Mouse (Mus musculus) neural tube, embryonic 15.5 days (tissue): ENCODE results near the gene Atp6v1g1. TPM values are rescaled to one million over a fixed set of nuclear protein-coding genes. Genes with fewer than 3 reads are reported as not detected.
A peak's percentile ranks its signal among the peaks of the same experiment; 100 is the strongest.

Experiments used
- ATAC-seq: fragments of 200-750 bp; cut with Nextera tagmentation; 2 replicates; pipeline ENCODE4 v1.8.0; 2017; ENCODE audit warnings: mild to moderate bottlenecking, moderate TSS enrichment, moderate library complexity; ENCODE audit not compliant: low FRiP score
- H3K27ac ChIP-seq: fragments of 300-500 bp; sonication (generic); replicated peaks from 2 replicates; pipeline ENCODE4 v1.5.1; 2015; ENCODE audit warnings: mild to moderate bottlenecking, inconsistent platforms
- H3K27me3 ChIP-seq: fragments of 300-500 bp; sonication (generic); replicated peaks from 2 replicates; pipeline ENCODE4 v1.6.1; 2015; ENCODE audit warnings: inconsistent platforms
- H3K36me3 ChIP-seq: fragments of 300-500 bp; sonication (generic); 2 replicates; pipeline ENCODE4 v1.6.1; 2015; ENCODE audit warnings: inconsistent platforms
- H3K4me1 ChIP-seq: fragments of 300-500 bp; sonication (generic); 2 replicates; pipeline ENCODE4 v1.6.1; 2015; ENCODE audit warnings: inconsistent platforms
- H3K4me2 ChIP-seq: fragments of 300-500 bp; sonication (generic); 2 replicates; pipeline ENCODE4 v1.6.1; 2015; ENCODE audit warnings: inconsistent platforms, mild to moderate bottlenecking, moderate library complexity
- H3K4me3 ChIP-seq: fragments of 300-500 bp; sonication (generic); replicated peaks from 2 replicates; pipeline ENCODE4 v1.5.1; 2015; ENCODE audit warnings: mild to moderate bottlenecking, inconsistent platforms
- H3K9ac ChIP-seq: fragments of 300-500 bp; sonication (generic); replicated peaks from 2 replicates; pipeline ENCODE4 v1.6.1; 2015; ENCODE audit warnings: mild to moderate bottlenecking, inconsistent platforms
- H3K9me3 ChIP-seq: fragments of 300-500 bp; sonication (generic); replicated peaks from 2 replicates; pipeline ENCODE4 v1.6.1; 2016; ENCODE audit warnings: inconsistent platforms
- WGBS: fragments of 180-500 bp; shearing (Covaris S2); methylation state at CpG from one replicate; pipeline ENCODE4 v1.1.7; 2015; ENCODE audit warnings: mixed read lengths; 5-methylcytosine and 5-hydroxymethylcytosine counted together
- polyA plus RNA-seq: library from polyadenylated mRNA; unstranded; fragments of >200 nt; fragmentation: Nextera tagmentation; extraction: Ambion mirVana; gene quantifications from 2 replicates; pipeline ENCODE4 v1.2.1, GENCODE M21; 2015

The Atp6v1g1 gene
- 402 and 431 TPM in 2 replicates for polyA plus RNA-seq

GRCm38 (mm10) chr4:63544494-63545230, at the start of gene Atp6v1g1:
TSS of gene Atp6v1g1 (plus strand) at chr4:63544772.
- Histone ChIP-seq H3K27ac (peak within 1 kb of the TSS; percentile 88), H3K9ac (peak within 1 kb of the TSS; percentile 92), H3K9me3 (no peaks in the 10 kb centered on the region), H3K36me3 (peaks cover 10% of the 10 kb centered on the region), H3K4me3 (peak within 1 kb of the TSS; percentile 67), H3K4me2 (peak within 1 kb of the TSS; percentile 69), H3K4me1 (peaks cover 32% of the 10 kb centered on the region), H3K27me3 (no peaks in the 10 kb centered on the region)
- ATAC-seq: peak; percentile 96
- whole genome bisulfite sequencing: under 1% methylated on average over 53 of the region's 57 CpGs

GRCm38 (mm10) chr4:63494967-63495914, 49.3 kb upstream of the Atp6v1g1 start:
- H3K4me3 ChIP-seq: peak overlapping the region; percentile 63
- under 1% methylated on average over 103 of the region's 107 CpGs for WGBS
- peaks cover 50% of the 10 kb centered on the region for H3K4me1 ChIP-seq
- ATAC-seq: peak; percentile 57
- H3K27ac ChIP-seq: peak overlapping the region; percentile 52; the same call in 1 of the 2 replicates
- H3K9ac ChIP-seq: peak overlapping the region; percentile 53
- H3K9me3 ChIP-seq: no peaks in the 10 kb centered on the region
- no peaks in the 10 kb centered on the region for H3K36me3 ChIP-seq
- 0 out of 2 replicates have a peak, but pooled peaks cover 3% of the 10 kb centered on the region for H3K27me3 ChIP-seq
- H3K4me2 ChIP-seq: peak overlapping the region; percentile 78

GRCm38 (mm10) chr4:63495915-63496278, 48.7 kb upstream of the Atp6v1g1 start, which contains the start of gene Whrn:
TSS of gene Whrn (minus strand) at chr4:63495991.
- Histone ChIP-seq H3K4me2 (peak within 1 kb of the TSS; percentile 78), H3K4me3 (peak within 1 kb of the TSS; percentile 63), H3K9ac (peak within 1 kb of the TSS; percentile 53), H3K4me1 (peaks cover 46% of the 10 kb centered on the region), H3K9me3 (no peaks in the 10 kb centered on the region), H3K27ac (peak within 1 kb of the TSS; percentile 52; the same call in 1 of the 2 replicates), H3K27me3 (0 out of 2 replicates have a peak, but pooled peaks cover 3% of the 10 kb centered on the region), H3K36me3 (no peaks in the 10 kb centered on the region)
- WGBS: under 1% methylated on average over 16 of the region's 34 CpGs
- peak; percentile 73 for ATAC-seq

- WGBS: 10% methylated on average over 6 of the region's 6 CpGs
- Histone ChIP-seq H3K9ac (peak overlapping the region; percentile 53), H3K4me2 (peak overlapping the region; percentile 78), H3K4me3 (peak overlapping the region; percentile 63), H3K27ac (no peak overlapping the region), H3K27me3 (0 out of 2 replicates have a peak, but pooled peaks cover 3% of the 10 kb centered on the region), H3K4me1 (peaks cover 44% of the 10 kb centered on the region), H3K9me3 (no peaks in the 10 kb centered on the region), H3K36me3 (no peaks in the 10 kb centered on the region)
- ATAC-seq: peak; percentile 29; the same call in 1 of the 2 replicates
These were observed 48.3 kb upstream of the Atp6v1g1 start for GRCm38 (mm10) chr4:63496312-63496711.

- no peaks in the 10 kb centered on the region for H3K27me3 ChIP-seq
- 36% methylated on average over 3 of the region's 3 CpGs for WGBS
- H3K27ac ChIP-seq: no peak overlapping the region
- no peaks in the 10 kb centered on the region for H3K36me3 ChIP-seq
- H3K4me2 ChIP-seq: no peak overlapping the region
- no peak overlapping the region for H3K9ac ChIP-seq
- H3K4me3 ChIP-seq: no peak overlapping the region
- H3K4me1 ChIP-seq: peaks cover 35% of the 10 kb centered on the region
- H3K9me3 ChIP-seq: no peaks in the 10 kb centered on the region
- no peak for ATAC-seq
These were observed 46.2 kb upstream of the Atp6v1g1 start for GRCm38 (mm10) chr4:63498346-63498745.

- Histone ChIP-seq H3K36me3 (no peaks in the 10 kb centered on the region), H3K9ac (no peak overlapping the region), H3K27me3 (no peaks in the 10 kb centered on the region), H3K27ac (no peak overlapping the region), H3K4me3 (no peak overlapping the region), H3K4me2 (no peak overlapping the region), H3K9me3 (no peaks in the 10 kb centered on the region), H3K4me1 (peaks cover 9% of the 10 kb centered on the region)
- WGBS: 78% methylated on average over 5 of the region's 5 CpGs
- ATAC-seq: no peak
These were observed 43.5 kb upstream of the Atp6v1g1 start for GRCm38 (mm10) chr4:63501050-63501449.

GRCm38 (mm10) chr4:63503949-63504348, 40.6 kb upstream of the Atp6v1g1 start:
- no peak for ATAC-seq

GRCm38 (mm10) chr4:63507478-63507877, 37.1 kb upstream of the Atp6v1g1 start:
- no peak for ATAC-seq
- H3K9ac ChIP-seq: no peak overlapping the region
- no peaks in the 10 kb centered on the region for H3K27me3 ChIP-seq
- H3K9me3 ChIP-seq: no peaks in the 10 kb centered on the region
- no peaks in the 10 kb centered on the region for H3K4me1 ChIP-seq
- WGBS: 81% methylated on average over 5 of the region's 5 CpGs
- H3K36me3 ChIP-seq: no peaks in the 10 kb centered on the region
- H3K4me2 ChIP-seq: no peak overlapping the region
- H3K4me3 ChIP-seq: no peak overlapping the region
- no peak overlapping the region for H3K27ac ChIP-seq

More at GRCm38 (mm10) chr4:63503949-63504348, 40.6 kb upstream of the Atp6v1g1 start:
- H3K4me3 ChIP-seq: no peak overlapping the region
- H3K27me3 ChIP-seq: no peaks in the 10 kb centered on the region
- H3K9ac ChIP-seq: no peak overlapping the region
- no peaks in the 10 kb centered on the region for H3K9me3 ChIP-seq
- 83% methylated on average over 5 of the region's 5 CpGs for WGBS
- no peak overlapping the region for H3K27ac ChIP-seq
- H3K36me3 ChIP-seq: no peaks in the 10 kb centered on the region
- H3K4me1 ChIP-seq: no peaks in the 10 kb centered on the region
- no peak overlapping the region for H3K4me2 ChIP-seq

- 16% methylated on average over 4 of the region's 4 CpGs for WGBS
- Histone ChIP-seq H3K4me2 (no peak overlapping the region), H3K27ac (no peak overlapping the region), H3K4me3 (no peak overlapping the region), H3K9ac (no peak overlapping the region), H3K36me3 (no peaks in the 10 kb centered on the region), H3K27me3 (no peaks in the 10 kb centered on the region), H3K9me3 (no peaks in the 10 kb centered on the region), H3K4me1 (no peaks in the 10 kb centered on the region)
- no peak for ATAC-seq
These were observed 36.3 kb upstream of the Atp6v1g1 start for GRCm38 (mm10) chr4:63508232-63508631.

- no peak overlapping the region for H3K4me3 ChIP-seq
- WGBS: 89% methylated on average over 2 of the region's 2 CpGs
- no peaks in the 10 kb centered on the region for H3K4me1 ChIP-seq
- no peak overlapping the region for H3K9ac ChIP-seq
- H3K27me3 ChIP-seq: no peaks in the 10 kb centered on the region
- H3K27ac ChIP-seq: no peak overlapping the region
- no peak overlapping the region for H3K4me2 ChIP-seq
- H3K36me3 ChIP-seq: no peaks in the 10 kb centered on the region
- no peak for ATAC-seq
- H3K9me3 ChIP-seq: no peaks in the 10 kb centered on the region
These were observed 31.7 kb upstream of the Atp6v1g1 start for GRCm38 (mm10) chr4:63512921-63513320.

GRCm38 (mm10) chr4:63514454-63514984, 30.1 kb upstream of the Atp6v1g1 start:
- H3K27ac ChIP-seq: no peak overlapping the region
- H3K27me3 ChIP-seq: no peaks in the 10 kb centered on the region
- no peak for ATAC-seq
- no peak overlapping the region for H3K4me3 ChIP-seq
- no peak overlapping the region for H3K4me2 ChIP-seq
- H3K36me3 ChIP-seq: no peaks in the 10 kb centered on the region
- no peaks in the 10 kb centered on the region for H3K4me1 ChIP-seq
- no peak overlapping the region for H3K9ac ChIP-seq
- H3K9me3 ChIP-seq: no peaks in the 10 kb centered on the region
- 74% methylated on average over 4 of the region's 4 CpGs for WGBS
